Mouse (Mus musculus) kidney, adult 2 months (tissue): ENCODE measurements at regions not wholly inside any gene's neighbourhood (a gene's known extent, or its start where the extent isn't known, plus 50 kb on each side); places are given as distances from the start of the nearest gene placed in this dataset.

ENCODE experiments used
- CTCF ChIP-seq: fragments of 200-500 bp; conservative IDR thresholded peaks from 2 replicates; pipeline ENCODE4 v1.5.1; 2011; ENCODE audit warnings: low read depth, mild to moderate bottlenecking, control low read depth, low read length, moderate library complexity, mixed read lengths; ENCODE audit not compliant: insufficient read depth, insufficient read length
- POLR2A ChIP-seq: fragments of 200-500 bp; IDR thresholded peaks from one replicate; pipeline ENCODE4 v1.6.1; 2011; ENCODE audit warnings: low read depth, low read length, control low read depth

DNA sequence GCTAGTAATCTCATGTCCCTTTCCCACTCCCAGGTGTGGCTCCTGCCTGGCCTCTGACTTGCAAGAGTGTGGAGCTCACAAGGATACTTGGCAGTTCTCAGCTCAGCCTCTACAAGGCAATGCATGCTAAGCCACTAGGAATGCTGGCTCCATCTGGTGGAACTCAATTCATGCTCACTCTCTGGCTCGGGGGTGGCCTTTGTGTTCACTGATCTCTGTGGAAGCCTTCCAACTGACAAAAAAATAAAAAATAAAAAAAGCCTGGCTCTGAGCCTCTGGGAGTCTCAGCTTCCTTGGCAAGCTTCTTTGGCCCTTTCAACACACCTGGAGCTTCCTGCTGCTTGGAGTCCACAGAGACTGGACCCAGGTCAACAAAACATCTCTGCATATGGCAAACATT is 571.8 kb upstream of the Gm19410 start:
- TF ChIP-seq CTCF (peak; percentile 52; the same call in 1 of the 2 replicates), POLR2A (no peak)
